Mouse (Mus musculus): ENCODE results near the gene Serpina5. TPM values are rescaled to one million over a fixed set of nuclear protein-coding genes. Genes with fewer than 3 reads are reported as not detected.

The Serpina5 gene
- polyA plus RNA-seq, 1 experiment, result 0.05 TPM

GRCm38 (mm10) chr12:104153041-104153645 lies 52.2 kb downstream of the Serpina5 start:
- 73% methylated on average over 3 of the region's 3 CpGs for WGBS
- H3K4me1 ChIP-seq (replicated peaks; ENCODE audit: control insufficient read depth, insufficient read depth, low read length), result no peaks in the 10 kb centered on the region
- H3K27ac ChIP-seq (ENCODE audit: control insufficient read depth, insufficient read depth, low read length), result no peak overlapping the region
- no peak overlapping the region for H3K4me3 ChIP-seq (ENCODE audit: control insufficient read depth, insufficient read depth, low read length)
- TF ChIP-seq POLR2A (IDR thresholded peaks at IDR 0.05; ENCODE audit: control insufficient read depth, extremely low read depth, insufficient read depth, low read length, poor library complexity) (no peak), CTCF (IDR thresholded peaks at IDR 0.05; ENCODE audit: borderline replicate concordance, control insufficient read depth, extremely low read depth, insufficient read depth, low read length, poor library complexity) (no peak)
- no peak for DNase-seq
- H3K36me3 ChIP-seq (ENCODE audit: control insufficient read depth, insufficient read depth, low read length), result no peaks in the 10 kb centered on the region
- H3K27me3 ChIP-seq (ENCODE audit: control insufficient read depth, insufficient read depth, low read length), result no peaks in the 10 kb centered on the region

GRCm38 (mm10) chr12:104153656-104154055 lies 52.7 kb downstream of the Serpina5 start, which contains the start of gene Serpina3c:
Gene Serpina3c, minus strand, starts transcription at chr12:104153870.
- H3K36me3 ChIP-seq (ENCODE audit: control insufficient read depth, insufficient read depth, low read length), result no peaks in the 10 kb centered on the region
- no peak within 1 kb of the TSS for H3K4me3 ChIP-seq (ENCODE audit: control insufficient read depth, insufficient read depth, low read length)
- TF ChIP-seq POLR2A (IDR thresholded peaks at IDR 0.05; ENCODE audit: control insufficient read depth, extremely low read depth, insufficient read depth, low read length, poor library complexity) (no peak), CTCF (IDR thresholded peaks at IDR 0.05; ENCODE audit: borderline replicate concordance, control insufficient read depth, extremely low read depth, insufficient read depth, low read length, poor library complexity) (no peak)
- WGBS, result 80% methylated on average over 2 of the region's 2 CpGs
- no peaks in the 10 kb centered on the region for H3K27me3 ChIP-seq (ENCODE audit: control insufficient read depth, insufficient read depth, low read length)
- no peak within 1 kb of the TSS for H3K27ac ChIP-seq (ENCODE audit: control insufficient read depth, insufficient read depth, low read length)
- H3K4me1 ChIP-seq (replicated peaks; ENCODE audit: control insufficient read depth, insufficient read depth, low read length), result no peaks in the 10 kb centered on the region
- DNase-seq, result no peak

Other genes starting within 250 kb of the Serpina5 start
- gene Serpina1a, start 237.6 kb upstream of the Serpina5 start, polyA plus RNA-seq (2012; rRNA removed), result 1.1 and 10.4 TPM in 2 replicates
- gene Serpina1c, start 196.2 kb upstream of the Serpina5 start, polyA plus RNA-seq (2012; rRNA removed), result 0.13 and 15.1 TPM in 2 replicates
- 0.09 and 2.0 TPM in 2 replicates for gene Serpina1e, start 142.1 kb upstream of the Serpina5 start, polyA plus RNA-seq (2012; rRNA removed)
- gene Serpina11, start 111.2 kb upstream of the Serpina5 start, polyA plus RNA-seq (2012; rRNA removed), result 0.84 TPM in 2 replicates
- gene Serpina9, start 87.4 kb upstream of the Serpina5 start, polyA plus RNA-seq (2012; rRNA removed), result 0.39 and 0.78 TPM in 2 replicates
- gene Serpina12, start 56.7 kb upstream of the Serpina5 start, polyA plus RNA-seq (2012; rRNA removed), result 0.15 TPM in 2 replicates
- 0.10 TPM in 1 of 2 replicates, not detected in the other for gene Serpina3a, start 11.6 kb downstream of the Serpina5 start, polyA plus RNA-seq (2012; rRNA removed)
- 0.09 and 0.19 TPM in 2 replicates for gene Serpina3b, start 26.9 kb downstream of the Serpina5 start, polyA plus RNA-seq (2012; rRNA removed)
- gene Serpina3c, start 52.8 kb downstream of the Serpina5 start, polyA plus RNA-seq (2012; rRNA removed), result 0.91 and 1.7 TPM in 2 replicates
- gene Serpina3f, start 113.4 kb downstream of the Serpina5 start, polyA plus RNA-seq (2012; rRNA removed), result 1.0 and 1.6 TPM in 2 replicates
- gene Serpina3g, start 135.1 kb downstream of the Serpina5 start, polyA plus RNA-seq (2012; rRNA removed), result 41.7 and 54.4 TPM in 2 replicates
- gene Serpina3i, start 162.0 kb downstream of the Serpina5 start, polyA plus RNA-seq (2012; rRNA removed), result 5.4 and 8.8 TPM in 2 replicates
- 1.4 and 2.0 TPM in 2 replicates for gene Serpina3j, start 213.4 kb downstream of the Serpina5 start, polyA plus RNA-seq (2012; rRNA removed)
- 0.15 and 4.5 TPM in 2 replicates for gene Serpina3k, start 237.4 kb downstream of the Serpina5 start, polyA plus RNA-seq (2012; rRNA removed)
- 0.18 and 0.50 TPM in 2 replicates for gene Serpina3m, start 237.4 kb downstream of the Serpina5 start, polyA plus RNA-seq (2012; rRNA removed)

Data from thymus, adult 2 months (tissue).